Mouse (Mus musculus) v-Abl transformed pro-B cells (cell line): Measurements from ENCODE around the gene Akap12.

ENCODE experiments used
- in situ Hi-C, 2 experiments: fragments of 400-800 bp; cut with MboI; formaldehyde crosslinking; loops; one replicate each; pipeline ENCODE4 v1.15.1; 2025; ENCODE audit not compliant: unreplicated experiment in 2 of 2

Gene Akap12

DNA sequence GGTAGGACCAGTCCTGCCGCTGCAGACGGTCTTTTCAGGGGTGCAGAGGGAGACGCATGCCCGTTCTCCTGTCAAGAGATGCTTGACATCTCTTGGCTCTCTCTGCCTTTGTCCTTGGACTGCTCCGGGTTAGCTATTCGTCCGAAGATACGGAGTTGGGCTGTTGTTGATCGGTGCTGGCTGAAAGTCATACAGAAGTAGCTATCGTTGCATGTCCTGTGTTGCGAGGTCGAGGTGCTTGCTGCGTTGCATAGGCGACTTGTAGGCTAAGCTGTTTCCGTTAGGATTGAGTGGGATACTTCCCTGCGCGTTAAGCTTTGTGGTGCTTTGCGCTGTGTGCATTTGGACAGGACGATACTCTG, 122.2 kb downstream of the Akap12 start:
- in situ Hi-C loops, result loop anchor here in 1 of 2 experiments (25.0 kb wide), 1 partner anchor 851 kb away; the partner anchor contains the start of gene Iyd

DNA sequence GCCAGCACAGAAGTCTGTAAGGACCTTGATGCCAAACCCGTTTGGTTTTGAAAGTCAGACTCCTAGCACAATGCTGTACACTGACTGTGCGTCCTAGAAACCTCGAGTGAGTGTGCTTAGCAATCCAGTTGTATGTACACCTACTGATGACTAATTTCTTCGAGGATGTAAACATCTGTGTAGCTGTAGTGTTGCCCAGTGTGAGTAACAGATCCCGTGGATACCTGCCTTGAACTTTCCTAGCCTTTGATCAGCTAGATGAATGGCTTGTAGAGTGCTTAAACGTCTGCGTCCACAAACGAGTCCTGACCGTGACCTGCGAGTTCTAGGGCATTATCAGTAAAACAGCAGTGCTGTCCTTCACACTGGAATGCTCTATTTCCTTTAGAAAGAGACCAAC, 122.9 kb downstream of the Akap12 start:
- in situ Hi-C loops, result loop anchor here in 1 of 2 experiments (25.0 kb wide), 1 partner anchor 852 kb away; the partner anchor contains the start of gene Iyd

DNA sequence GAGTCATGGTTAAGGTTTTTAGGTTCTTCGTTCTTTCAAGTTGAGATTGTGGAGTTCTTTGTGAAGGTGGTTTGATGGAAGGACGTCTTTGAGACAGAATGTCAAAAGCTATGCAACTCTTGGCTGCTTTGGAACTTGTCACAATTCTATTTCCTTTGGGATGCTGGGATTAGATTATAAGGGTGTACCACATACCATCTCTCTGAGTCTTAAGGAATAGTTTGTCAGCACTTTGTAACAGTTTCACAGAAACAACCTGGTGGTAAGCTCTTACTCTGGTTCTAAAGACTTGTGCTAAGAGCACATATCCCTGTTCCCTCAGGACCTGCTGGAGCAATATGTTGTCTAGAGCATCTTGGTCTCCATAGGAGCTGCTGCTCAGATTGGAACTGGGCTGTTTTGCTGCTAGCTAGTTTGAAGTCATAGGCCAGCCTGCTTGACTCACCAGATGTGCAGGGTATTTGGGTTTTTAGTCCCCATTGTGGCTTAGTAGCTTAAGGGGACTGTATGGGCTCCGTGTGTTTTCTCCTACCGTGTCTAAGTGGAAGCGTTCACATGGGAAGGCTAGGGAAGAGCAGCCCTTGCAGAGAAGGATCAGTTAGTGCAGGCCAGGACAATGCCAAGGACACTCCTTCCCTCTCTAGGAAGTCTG, 123.4 kb downstream of the Akap12 start:
- in situ Hi-C loops, result loop anchor here in 1 of 2 experiments (25.0 kb wide), 1 partner anchor 852 kb away; the partner anchor contains the start of gene Iyd

DNA sequence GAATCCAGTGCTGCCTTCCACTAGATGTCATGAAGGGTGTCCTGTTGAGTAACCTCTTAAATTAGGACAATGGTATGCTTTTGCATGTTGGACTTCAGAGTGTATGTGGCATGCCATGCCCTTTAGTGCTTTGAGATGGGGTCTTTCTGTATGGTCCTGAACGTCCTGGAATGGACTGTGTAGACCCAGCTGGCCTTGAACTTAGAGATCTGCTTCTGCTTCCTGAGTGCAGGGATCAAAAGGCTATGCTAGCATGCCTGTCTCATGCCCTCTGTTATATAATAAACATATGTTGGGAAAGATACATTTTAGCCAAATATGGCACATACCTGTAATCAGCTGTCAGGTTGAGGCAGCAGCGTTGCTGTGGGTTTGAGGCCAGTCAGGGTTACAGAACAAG, 124.4 kb downstream of the Akap12 start:
- in situ Hi-C loops, result loop anchor here in 1 of 2 experiments (25.0 kb wide), 1 partner anchor 853 kb away; the partner anchor contains the start of gene Iyd

DNA sequence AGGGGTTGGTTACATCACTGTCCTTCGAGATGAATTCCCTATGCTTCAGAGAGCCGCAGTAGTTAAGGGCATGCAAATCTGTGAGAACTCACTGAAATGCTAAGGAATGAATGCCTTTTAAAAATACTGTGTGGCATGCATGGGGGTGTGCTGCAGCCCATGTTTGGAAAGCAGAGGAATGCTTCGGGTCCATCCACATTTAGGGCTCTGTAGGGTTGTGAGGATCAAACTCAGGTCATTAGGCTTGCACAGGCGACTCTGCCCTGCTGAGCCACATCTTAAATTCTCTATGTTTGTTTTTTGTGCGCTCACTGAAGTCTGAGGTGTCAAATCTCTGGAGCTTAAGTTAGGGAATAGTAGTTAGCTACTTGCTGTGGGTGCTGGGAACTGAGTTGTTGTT, 124.9 kb downstream of the Akap12 start:
- in situ Hi-C loops, result loop anchor here in 1 of 2 experiments (25.0 kb wide), 1 partner anchor 854 kb away; the partner anchor contains the start of gene Iyd

DNA sequence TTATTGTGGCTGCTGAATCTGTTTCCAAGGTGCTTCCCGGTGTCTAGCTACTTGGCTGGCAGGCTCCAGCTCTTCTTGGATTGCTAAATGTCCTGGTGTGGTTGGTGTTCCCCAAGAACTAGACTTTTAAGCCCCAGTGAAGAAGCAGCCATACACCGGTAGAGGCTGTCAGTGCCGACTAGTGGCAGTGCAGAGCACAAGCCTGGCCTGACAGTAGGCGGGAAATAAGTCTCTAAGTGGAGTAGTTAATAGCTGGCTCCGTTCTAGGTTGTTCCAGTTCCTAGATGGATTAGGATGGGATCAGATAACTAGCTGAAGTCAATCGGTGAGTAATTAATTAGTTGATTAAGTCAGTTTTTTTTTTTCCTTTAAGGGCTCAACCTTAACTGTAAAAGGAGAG, 125.7 kb downstream of the Akap12 start:
- in situ Hi-C loops, result loop anchor here in 1 of 2 experiments (25.0 kb wide), 1 partner anchor 855 kb away; the partner anchor contains the start of gene Iyd

DNA sequence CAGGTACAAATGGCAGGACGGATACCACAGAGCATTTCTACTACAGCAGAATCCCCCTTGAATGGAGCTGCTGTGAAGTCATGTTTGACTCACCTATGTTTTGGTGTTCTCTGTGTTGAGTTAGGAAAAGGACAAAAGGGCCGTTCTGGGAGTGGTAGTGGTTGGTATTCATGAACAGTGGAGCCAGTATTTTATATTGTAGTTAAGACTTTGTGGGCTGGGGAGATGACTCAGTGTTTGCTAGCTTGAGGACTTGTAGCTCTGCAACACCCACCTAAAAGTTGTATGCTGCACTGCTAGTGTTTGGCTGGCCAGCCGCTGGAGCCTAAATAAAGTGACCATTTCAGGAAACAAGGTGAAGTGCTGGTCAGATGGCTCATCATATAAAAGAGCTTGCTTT, 129.1 kb downstream of the Akap12 start:
- in situ Hi-C loops, result loop anchor here in 1 of 2 experiments (25.0 kb wide), 1 partner anchor 858 kb away; the partner anchor contains the start of gene Iyd

DNA sequence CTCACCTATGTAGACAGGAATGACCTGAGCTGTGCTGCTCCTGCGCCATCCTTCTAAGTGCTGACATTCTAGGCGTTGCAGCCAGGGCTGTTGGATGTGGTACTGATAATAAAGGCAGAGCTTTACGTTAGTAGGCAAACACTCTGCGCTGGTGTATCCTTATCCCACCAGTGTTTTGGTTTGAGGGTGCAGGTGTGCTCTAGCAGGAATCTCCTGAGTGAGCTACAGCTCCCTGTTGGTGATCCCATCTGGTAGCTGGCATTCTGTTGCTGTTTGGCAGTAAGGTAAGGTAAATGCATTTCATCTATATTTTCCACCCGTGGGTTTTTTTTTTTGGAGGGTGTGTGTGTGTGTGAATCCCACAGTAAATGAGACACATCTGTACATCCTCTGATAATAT, 131.9 kb downstream of the Akap12 start:
- in situ Hi-C loops, result loop anchor here in 1 of 2 experiments (25.0 kb wide), 1 partner anchor 861 kb away; the partner anchor contains the start of gene Iyd

DNA sequence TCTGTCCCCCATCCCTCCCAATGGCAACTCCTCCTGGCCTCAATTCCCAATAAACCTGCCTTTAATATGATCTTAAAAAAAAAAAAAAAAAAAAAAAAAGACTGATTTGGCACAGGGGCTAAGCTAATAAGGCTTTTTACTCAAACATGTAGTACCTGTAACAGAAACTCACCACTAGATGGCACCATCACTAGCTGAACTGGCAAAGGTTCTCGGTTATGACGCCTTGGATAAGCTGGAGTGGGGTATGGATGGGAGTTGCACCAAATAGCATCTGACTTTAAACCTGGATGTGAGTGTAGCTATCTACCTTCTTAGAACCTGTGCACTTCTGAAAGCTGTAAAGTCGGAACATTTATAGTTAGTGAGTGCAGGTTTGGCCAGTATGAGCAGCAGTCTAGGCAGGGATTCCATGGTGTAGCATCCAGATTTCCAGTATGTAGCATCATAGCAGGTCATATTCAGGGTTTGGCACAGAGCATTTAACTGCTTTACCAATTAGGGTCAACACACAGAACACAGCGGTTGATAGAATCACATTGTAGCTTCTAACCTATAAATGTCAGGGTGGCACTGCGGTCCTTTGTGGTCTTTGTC, 138.8 kb downstream of the Akap12 start:
- in situ Hi-C loops, result loop anchor here (10.0 to 25.0 kb wide), 2 partner anchors 1070 to 1407 kb away; partner anchors contain the start of genes Fbxo5 (in 2 of the 2) and Mtrf1l (in 2 of the 2)

DNA sequence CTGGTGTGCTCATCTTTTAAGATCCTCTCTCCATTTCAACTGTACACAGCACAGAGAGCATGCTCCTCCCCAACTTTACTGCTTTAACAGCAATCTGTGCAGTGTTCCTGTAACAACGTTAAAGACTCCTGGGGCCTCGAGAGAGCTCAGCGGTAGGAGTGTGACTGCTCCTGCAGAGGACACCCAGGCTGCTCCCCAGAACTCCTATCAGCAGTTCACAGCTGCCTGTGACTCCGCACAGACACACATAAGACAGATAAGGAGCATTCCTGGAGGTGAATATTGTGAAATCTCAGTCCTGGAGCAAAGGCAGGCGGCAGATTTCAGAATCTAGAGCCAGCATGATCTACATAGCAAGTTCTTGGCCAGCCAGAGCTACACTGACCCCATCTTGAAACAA, 139.3 kb downstream of the Akap12 start:
- in situ Hi-C loops, result loop anchor here (10.0 to 25.0 kb wide), 2 partner anchors 1069 to 1407 kb away; partner anchors contain the start of genes Fbxo5 (in 2 of the 2) and Mtrf1l (in 2 of the 2)

DNA sequence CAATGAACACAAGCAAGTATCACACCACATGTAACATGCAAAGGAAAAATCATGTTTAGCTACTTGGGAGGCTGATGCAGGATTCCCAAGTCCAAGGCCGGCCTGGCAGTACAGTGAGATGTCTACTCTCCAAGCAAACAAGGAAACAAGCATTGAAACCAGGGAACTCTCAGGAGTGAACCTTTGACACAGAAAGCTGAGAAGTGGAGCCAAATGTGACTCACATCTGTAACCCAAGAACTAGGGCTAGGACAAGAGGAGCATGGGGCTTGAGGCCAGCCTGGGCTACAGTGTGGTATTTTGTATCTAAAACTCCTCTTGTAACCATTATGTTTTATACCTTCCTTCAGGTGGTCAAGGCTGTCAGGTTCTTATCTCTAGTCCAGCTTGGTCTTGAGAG, 141.0 kb downstream of the Akap12 start:
- in situ Hi-C loops, result loop anchor here (10.0 to 25.0 kb wide), 2 partner anchors 1068 to 1405 kb away; partner anchors contain the start of genes Fbxo5 (in 2 of the 2) and Mtrf1l (in 2 of the 2)
